Mouse (Mus musculus) ES-E14 (cell line): ENCODE measurements around the gene Sigirr. TPM values are rescaled to one million over a fixed set of nuclear protein-coding genes. Genes with fewer than 3 reads are reported as not detected.
A peak's percentile ranks its signal among the peaks of the same experiment; 100 is the strongest.

Experiments used
- DNase-seq: peaks from one replicate; pipeline ENCODE4 v3.0.0-alpha.2; 2013; ENCODE audit warnings: low read depth, low spot score
- H3K27ac ChIP-seq: 2 replicates; pipeline ENCODE4 v1.5.1; 2012; ENCODE audit warnings: low read depth, mild to moderate bottlenecking, low read length, moderate library complexity, mixed read lengths; ENCODE audit not compliant: poor library complexity, insufficient read depth, severe bottlenecking
- H3K36me3 ChIP-seq: 2 replicates; pipeline ENCODE4 v1.6.1; 2012; ENCODE audit warnings: mild to moderate bottlenecking, low read length, moderate library complexity, mixed read lengths; ENCODE audit not compliant: control insufficient read depth, poor library complexity, insufficient read depth, severe bottlenecking
- H3K4me1 ChIP-seq, 2 experiments: fragments of 150-350 bp in 1 of 2; sonication (generic) in 1 of 2; 2 replicates each; pipeline ENCODE4 v1.6.1; 2012; ENCODE audit warnings: low read length in 2 of 2, mild to moderate bottlenecking in 1 of 2, mixed read lengths in 1 of 2; ENCODE audit not compliant: control insufficient read depth in 2 of 2, insufficient read depth in 2 of 2, poor library complexity in 1 of 2
- H3K4me3 ChIP-seq, 2 experiments: fragments of 150-350 bp in 1 of 2; sonication (generic) in 1 of 2; 2 replicates each; pipeline ENCODE4 v1.5.1; 2012; ENCODE audit warnings: low read length in 2 of 2, low read depth in 1 of 2, mild to moderate bottlenecking in 1 of 2, mixed read lengths in 1 of 2; ENCODE audit not compliant: insufficient read depth in 1 of 2, poor library complexity in 1 of 2, severe bottlenecking in 1 of 2
- H3K9ac ChIP-seq: 2 replicates; pipeline ENCODE4 v1.6.1; 2012; ENCODE audit warnings: low read depth, mild to moderate bottlenecking, low read length, mixed read lengths; ENCODE audit not compliant: poor library complexity, insufficient read depth, severe bottlenecking
- H3K9me3 ChIP-seq: fragments of 150-350 bp; sonication (generic); 2 replicates; pipeline ENCODE4 v1.6.1; 2012; ENCODE audit warnings: low read depth, mild to moderate bottlenecking, low read length; ENCODE audit not compliant: control insufficient read depth, insufficient read depth
- CHD2 ChIP-seq: IDR thresholded peaks from 2 replicates; pipeline ENCODE4 v1.6.1; 2014; ENCODE audit warnings: mild to moderate bottlenecking, low read depth, low read length, inconsistent platforms
- HCFC1 ChIP-seq: IDR thresholded peaks from 2 replicates; pipeline ENCODE4 v1.6.1; 2012; ENCODE audit warnings: low read length, inconsistent platforms, borderline replicate concordance; ENCODE audit not compliant: insufficient read depth
- MAFK ChIP-seq: IDR thresholded peaks from 2 replicates; pipeline ENCODE4 v1.6.1; 2014; ENCODE audit warnings: mild to moderate bottlenecking, low read depth, low read length, inconsistent platforms; ENCODE audit not compliant: insufficient read depth
- ZC3H11A ChIP-seq: IDR thresholded peaks from 2 replicates; pipeline ENCODE4 v1.6.1; 2012; ENCODE audit warnings: low read depth, mild to moderate bottlenecking, inconsistent platforms, low read length, borderline replicate concordance
- ZNF384 ChIP-seq: IDR thresholded peaks from 2 replicates; pipeline ENCODE4 v1.6.1; 2012; ENCODE audit warnings: low read depth, low read length, inconsistent platforms
- in situ Hi-C, 2 experiments: fragments of 600-800 bp; cut with MboI; formaldehyde crosslinking; loops; one replicate each; pipeline ENCODE4 v1.15.1; 2025; ENCODE audit warnings: low sequenced_read_pairs in 2 of 2, inconsistent platforms in 1 of 2; ENCODE audit not compliant: unreplicated experiment in 2 of 2
- total RNA-seq: library from RNA; depleted of rRNA; stranded (reverse); fragments of 300-350 nt; gene quantifications from 2 replicates; pipeline ENCODE4 v1.2.3, GENCODE M21; 2012

Sigirr gene
- total RNA-seq, 1 experiment = 18.2 TPM

- H3K9me3 ChIP-seq = no peaks in the 10 kb centered on the region
- TF ChIP-seq HCFC1 = no peak
- no peak for TF ChIP-seq MAFK
- TF ChIP-seq CHD2 = no peak
- no peak for TF ChIP-seq ZNF384
- TF ChIP-seq ZC3H11A = no peak
- H3K36me3 ChIP-seq = peaks cover 6% of the 10 kb centered on the region; the same call in 1 of the 2 replicates
- H3K4me3 ChIP-seq = no peak overlapping the region
- peaks cover 10 to 25% of the 10 kb centered on the region in 2 experiments for H3K4me1 ChIP-seq
- H3K9ac ChIP-seq = no peak overlapping the region
- in situ Hi-C loops = no loop called here
- H3K27ac ChIP-seq = no peak overlapping the region
- no peak for DNase-seq
Measured at GRCm38 (mm10) chr7:141094487-141095205, 5.7 kb downstream of the Sigirr start.

DNA sequence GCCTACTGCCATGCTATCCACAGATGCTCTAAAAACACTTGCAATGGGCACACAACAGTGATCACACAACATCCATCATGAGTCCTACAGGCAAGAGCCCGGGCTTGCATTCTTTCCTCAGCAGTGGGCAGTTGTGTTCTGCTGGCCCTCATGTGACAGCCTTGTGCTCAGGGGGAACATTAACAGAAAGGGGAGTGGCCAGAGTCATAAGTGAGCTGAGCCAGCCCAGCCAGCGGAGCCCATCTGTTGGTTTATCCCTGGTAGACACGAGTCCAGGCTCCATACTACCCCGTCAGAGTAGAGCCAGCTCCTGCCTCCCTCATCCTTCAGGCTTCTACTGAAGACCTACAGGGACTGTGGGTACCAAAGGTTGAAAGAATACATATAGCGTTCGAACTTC is 6.4 kb downstream of the Sigirr start:
- in situ Hi-C loops = no loop called here
- no peak overlapping the region for H3K4me3 ChIP-seq
- no peak overlapping the region for H3K27ac ChIP-seq
- peaks cover 8% of the 10 kb centered on the region; the same call in 1 of the 2 replicates for H3K36me3 ChIP-seq
- TF ChIP-seq ZC3H11A (no peak), ZNF384 (no peak), HCFC1 (no peak), CHD2 (no peak), MAFK (no peak)
- DNase-seq = no peak
- H3K4me1 ChIP-seq = peaks cover 10 to 30% of the 10 kb centered on the region in 2 experiments; a peak in 3 of 4 replicates
- H3K9ac ChIP-seq = no peak overlapping the region
- H3K9me3 ChIP-seq = no peaks in the 10 kb centered on the region

GRCm38 (mm10) chr7:141092051-141092735 is 8.2 kb downstream of the Sigirr start:
- Histone ChIP-seq H3K4me3 (peak overlapping the region; percentile 32 to 49; a peak in 3 of 4 replicates), H3K27ac (no peak overlapping the region), H3K9ac (peak overlapping the region; percentile 68; the same call in 1 of the 2 replicates), H3K36me3 (peaks cover 8% of the 10 kb centered on the region; the same call in 1 of the 2 replicates), H3K9me3 (no peaks in the 10 kb centered on the region), H3K4me1 (peaks cover 16 to 46% of the 10 kb centered on the region in 2 experiments; a peak in 3 of 4 replicates)
- in situ Hi-C loops = no loop called here
- DNase-seq = peak; percentile 92
- 0 out of 2 replicates have a peak, but pooled peaks have one; percentile 35 for TF ChIP-seq HCFC1
- no peak for TF ChIP-seq CHD2
- peak; percentile 37; the same call in 1 of the 2 replicates for TF ChIP-seq ZC3H11A

- TF ChIP-seq CHD2 = no peak
- no peak overlapping the region for H3K9ac ChIP-seq
- H3K4me3 ChIP-seq = no peak overlapping the region
- in situ Hi-C loops = no loop called here
- no peak overlapping the region for H3K27ac ChIP-seq
- DNase-seq = no peak
- peaks cover 8% of the 10 kb centered on the region; the same call in 1 of the 2 replicates for H3K36me3 ChIP-seq
- H3K4me1 ChIP-seq = peaks cover 11 to 35% of the 10 kb centered on the region in 2 experiments; a peak in 2 of 4 replicates
- no peaks in the 10 kb centered on the region for H3K9me3 ChIP-seq
Measured at GRCm38 (mm10) chr7:141090228-141090627, 10.1 kb downstream of the Sigirr start.
